Mouse (Mus musculus) cerebellum, postnatal 10 days (tissue): ENCODE data around the gene Mrps23.

Experiments
- DNase-seq, 2 experiments: peaks; one replicate each; pipeline ENCODE4 v3.0.0; 2021; ENCODE audit warnings: mixed read lengths in 2 of 2

Mrps23 gene

DNA sequence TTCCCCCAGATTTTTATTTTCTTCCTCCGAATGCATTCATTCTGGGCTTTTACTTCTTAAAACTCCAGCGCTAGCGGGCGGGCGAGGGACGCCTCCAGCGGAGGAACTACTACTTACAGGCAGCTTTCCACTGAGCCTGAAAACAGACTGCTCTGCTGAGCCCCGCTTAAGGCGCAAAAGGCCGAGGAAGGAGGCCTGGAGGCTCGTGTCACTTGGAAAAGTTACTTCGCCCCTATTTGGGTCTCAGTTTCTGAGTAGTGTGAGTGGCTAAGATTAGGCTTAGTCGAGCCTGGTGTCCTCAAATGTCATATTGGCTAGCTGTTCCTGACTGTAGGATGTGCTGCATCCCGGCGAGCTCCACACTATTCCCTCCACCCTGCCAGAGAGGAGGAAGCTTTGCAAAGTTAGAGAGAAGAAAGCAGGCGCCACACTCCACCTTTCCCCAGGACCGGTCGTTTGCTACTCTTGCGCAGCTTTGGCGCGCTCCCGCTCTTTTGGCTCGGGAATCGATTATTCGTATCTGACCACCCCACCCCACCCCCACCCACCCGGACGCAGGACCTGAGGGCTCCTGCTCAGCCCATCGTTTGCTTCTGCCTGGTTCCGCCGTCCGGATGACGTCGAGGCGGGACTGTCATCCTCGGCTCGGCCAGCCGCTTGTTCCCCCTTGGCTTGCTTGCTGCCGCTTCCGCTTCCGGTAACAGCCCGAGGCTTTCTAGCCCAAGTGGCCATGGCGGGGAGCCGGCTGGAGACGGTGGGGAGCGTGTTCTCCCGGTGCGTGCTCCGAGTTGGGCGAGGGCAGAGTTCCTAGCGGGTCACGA lies at the start of gene Mrps23:
TSS of gene Mrps23 (plus strand) at position 677 of the 821 bp plus-strand sequence.
- peak; percentile 94 to 95 for DNase-seq

GRCm38 (mm10) chr11:88154500-88154899 lies 49.7 kb upstream of the Mrps23 start:
- DNase-seq, result no peak

- DNase-seq, result peak; percentile 82 to 88
These were observed 48.7 kb upstream of the Mrps23 start for GRCm38 (mm10) chr11:88155451-88155850.

- DNase-seq, result no peak
These were observed 48.2 kb upstream of the Mrps23 start for GRCm38 (mm10) chr11:88155998-88156397.

DNA sequence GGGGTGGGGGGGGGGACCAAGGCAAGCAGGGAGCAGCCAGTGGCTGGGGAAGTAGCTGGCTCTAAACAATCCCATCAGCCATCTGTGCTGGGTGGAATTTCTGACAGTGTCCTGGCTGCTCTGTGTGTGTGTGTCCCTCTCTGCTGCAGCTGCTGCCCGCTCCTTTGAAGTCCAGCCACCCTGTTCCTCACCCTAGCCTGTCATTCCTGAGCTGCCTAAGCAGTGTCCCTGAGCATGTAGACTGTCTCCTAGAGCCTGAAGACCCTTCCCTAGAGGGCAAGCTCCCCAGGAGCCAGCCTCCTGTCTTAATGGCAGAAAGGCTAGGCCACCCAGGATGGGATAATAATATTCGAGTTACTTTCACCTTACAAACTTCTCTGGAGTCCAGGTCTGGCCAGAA lies 47.8 kb upstream of the Mrps23 start:
- DNase-seq, result no peak

GRCm38 (mm10) chr11:88158842-88159246 lies 45.3 kb upstream of the Mrps23 start:
- peak; percentile 76 to 79 for DNase-seq

DNA sequence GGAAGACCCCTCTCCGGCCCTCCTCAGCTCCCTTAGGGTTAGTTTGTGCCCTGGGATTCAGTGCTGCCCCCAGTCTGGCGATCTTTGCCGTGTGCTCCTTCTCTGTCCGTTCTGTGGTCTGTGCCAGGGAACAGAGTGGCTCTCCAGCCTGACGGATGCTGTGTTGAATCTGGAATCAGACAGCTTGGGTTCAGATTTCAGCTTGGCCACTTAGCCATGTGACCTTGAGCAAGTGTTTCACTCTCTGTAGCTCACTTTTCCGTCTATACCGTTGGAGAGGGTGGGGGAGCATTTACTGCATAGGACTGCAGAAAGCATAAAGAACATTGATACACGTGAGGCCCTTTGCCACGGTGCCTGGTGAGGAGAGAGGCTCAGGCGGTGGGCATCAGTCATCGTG lies 44.8 kb upstream of the Mrps23 start:
- peak in 1 of 2 experiments; percentile 46 for DNase-seq

GRCm38 (mm10) chr11:88160316-88160715 lies 43.9 kb upstream of the Mrps23 start:
- no peak for DNase-seq

DNA sequence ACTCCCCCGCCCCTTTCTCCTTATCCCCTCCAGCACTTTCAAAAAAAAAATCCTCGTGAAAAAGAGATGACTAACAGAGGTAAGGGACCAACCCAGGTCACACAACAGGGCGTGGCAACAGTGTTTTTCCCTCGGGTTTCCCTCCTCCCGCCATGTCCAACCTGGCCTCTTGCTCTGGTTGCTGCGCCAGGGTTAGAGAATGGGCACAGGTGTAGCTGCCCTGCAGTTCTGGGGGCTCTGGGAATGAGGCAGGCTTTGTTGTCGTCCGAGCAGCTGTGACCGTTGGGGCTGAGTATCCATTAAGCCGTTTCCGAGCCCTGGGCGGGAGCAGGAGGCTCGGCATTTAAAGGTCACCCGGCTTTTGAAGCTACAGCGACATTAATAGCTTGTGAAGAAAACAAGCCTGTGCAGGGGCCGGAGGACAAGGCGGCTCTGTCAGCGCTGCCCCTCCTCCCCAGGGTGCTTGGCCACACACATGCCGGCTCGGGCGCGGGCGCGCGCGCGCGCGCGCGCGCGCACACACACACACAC lies 43.1 kb upstream of the Mrps23 start:
- DNase-seq, result peak; percentile 79 to 80

GRCm38 (mm10) chr11:88161651-88162362 lies 42.4 kb upstream of the Mrps23 start:
- DNase-seq, result peak; percentile 95

DNA sequence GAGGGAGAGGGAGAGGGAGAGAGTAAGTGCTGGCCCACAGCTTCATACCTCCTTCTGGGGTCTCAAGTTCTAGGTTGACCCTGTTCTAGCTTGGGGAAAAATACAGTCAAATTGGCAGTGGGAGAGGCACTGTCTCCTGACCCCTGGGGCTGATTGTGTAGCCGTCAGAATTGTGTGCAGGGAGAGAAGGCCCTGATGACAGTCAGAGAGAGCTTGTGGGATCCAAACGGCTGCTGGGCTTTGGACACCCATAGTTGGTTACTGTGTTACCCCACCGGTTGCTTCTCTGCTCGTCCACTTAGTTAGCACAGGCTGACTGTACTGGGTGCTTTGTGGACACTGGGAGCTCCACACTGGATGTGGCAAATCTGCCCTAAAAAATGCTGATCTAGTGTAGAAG lies 41.4 kb upstream of the Mrps23 start:
- no peak for DNase-seq

DNA sequence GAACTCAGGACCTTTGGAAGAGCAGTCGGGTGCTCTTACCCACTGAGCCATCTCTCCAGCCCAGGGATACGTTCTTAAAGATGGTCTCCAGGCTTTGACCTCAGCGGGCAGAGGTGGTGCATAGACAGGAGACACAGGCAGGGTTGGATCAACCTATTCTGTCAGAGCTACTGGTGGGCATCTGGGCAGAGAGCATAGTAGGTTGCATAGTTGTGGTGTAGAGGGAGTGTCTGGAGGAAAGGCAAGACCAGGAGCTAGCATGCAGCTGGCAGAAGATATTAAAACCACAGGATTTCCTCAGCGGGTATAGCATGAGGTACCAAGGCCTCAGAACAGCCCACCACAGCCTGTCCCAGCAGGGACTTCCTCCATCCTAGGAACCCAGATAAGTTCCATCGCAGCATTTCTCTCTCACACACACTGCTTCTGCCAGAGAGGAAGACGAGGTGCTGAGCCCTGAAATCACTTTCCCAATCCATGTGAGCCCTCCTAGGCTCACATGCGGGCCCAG lies 39.9 kb upstream of the Mrps23 start:
- DNase-seq, result no peak

- peak; percentile 79 to 87 for DNase-seq
These were observed 39.3 kb upstream of the Mrps23 start for GRCm38 (mm10) chr11:88164801-88165377.

DNA sequence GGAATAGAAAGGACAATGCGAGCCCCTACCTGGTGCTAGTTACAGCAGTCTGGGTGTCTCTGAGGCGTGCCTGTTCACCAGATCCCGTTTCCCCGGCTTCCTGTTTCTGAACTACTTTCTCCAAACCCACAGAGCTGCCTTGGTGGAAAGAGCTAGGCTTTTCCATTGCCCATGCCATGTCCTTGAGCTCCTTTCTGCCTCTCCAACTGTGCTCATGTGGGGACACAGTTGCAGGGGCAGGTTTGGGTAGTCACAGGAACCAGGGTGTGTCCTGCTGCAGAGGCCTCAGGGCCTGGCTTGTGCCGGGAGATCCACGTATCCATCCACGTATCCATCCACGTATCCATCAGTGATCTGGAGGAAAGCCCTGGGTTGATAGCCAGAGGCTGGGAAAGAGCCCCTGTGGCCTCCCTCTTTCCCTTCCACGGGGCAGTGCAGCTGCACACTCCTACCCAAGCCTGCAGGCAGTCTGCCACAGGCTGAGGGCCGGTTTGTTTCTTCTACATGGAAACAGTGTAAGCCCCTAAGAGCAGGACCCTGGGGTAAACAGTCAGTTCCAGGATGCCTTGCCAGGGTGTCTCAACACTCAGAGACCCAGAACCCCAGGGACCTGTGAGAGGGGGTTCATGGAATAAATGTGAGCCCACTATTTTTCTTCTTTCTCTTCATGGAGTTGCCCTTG lies 38.4 kb upstream of the Mrps23 start:
- DNase-seq, result no peak

GRCm38 (mm10) chr11:88166471-88166870 lies 37.7 kb upstream of the Mrps23 start:
- DNase-seq, result no peak

DNA sequence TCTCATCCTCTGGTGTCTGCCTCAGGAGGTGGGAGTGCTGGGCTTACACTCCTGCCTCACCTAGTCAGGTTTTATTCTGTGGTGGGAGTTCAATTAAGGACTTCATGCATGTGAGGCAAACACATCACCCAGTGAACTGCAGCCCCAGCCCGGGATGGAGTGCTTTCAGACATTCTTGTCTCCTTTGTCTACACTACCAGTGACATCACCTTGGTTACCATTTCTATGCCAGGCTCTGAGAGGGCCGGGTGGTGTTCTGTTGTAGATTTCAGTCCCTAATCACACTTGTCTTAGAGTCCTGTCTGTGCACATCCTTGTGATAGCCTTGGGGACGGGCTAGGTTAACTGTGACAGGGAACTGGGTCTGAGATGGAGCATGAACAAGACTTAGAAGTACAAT lies 35.6 kb upstream of the Mrps23 start:
- DNase-seq, result no peak

DNA sequence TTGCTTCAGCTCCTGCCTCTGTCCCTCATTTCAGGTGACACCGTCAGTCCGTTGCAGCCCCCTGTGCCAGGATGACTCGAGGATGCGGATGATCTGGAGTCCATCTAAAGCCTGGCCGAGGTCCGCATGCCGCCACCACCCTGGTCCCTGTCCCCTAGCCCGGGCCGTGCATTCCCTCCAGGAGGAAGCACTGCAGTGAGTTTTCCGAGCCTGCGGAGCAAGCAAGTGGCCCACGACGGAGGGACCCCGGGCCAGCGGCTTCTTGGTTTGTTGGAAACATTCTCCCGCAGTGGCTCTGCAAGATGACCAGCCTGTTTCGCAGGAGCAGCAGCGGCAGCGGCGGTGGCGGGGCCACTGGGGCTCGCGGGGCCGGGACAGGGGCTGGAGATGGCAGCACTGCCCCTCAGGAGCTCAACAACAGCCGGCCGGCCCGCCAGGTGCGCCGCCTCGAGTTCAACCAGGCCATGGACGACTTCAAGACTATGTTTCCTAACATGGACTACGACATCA lies 34.6 kb upstream of the Mrps23 start:
- no peak for DNase-seq

DNA sequence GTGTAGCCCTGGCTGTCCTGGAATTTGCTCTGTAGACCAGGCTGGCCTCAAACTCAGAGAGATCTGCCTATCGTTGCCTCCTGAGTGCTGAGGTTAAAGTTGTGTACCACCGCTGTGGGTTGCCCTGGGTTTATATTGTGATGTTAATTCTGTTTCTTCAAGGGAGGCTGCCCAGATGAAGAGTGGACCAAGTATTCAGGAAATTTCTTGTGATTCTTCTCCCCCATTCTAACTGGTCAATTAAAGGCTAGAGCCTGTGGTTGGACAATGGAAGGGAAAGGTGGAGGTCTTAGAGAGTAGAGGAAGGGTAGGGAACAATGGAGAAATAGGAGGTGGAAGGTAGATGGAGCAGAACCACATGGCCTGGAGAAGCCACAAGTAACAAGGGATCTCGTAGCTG lies 33.6 kb upstream of the Mrps23 start:
- no peak for DNase-seq

DNA sequence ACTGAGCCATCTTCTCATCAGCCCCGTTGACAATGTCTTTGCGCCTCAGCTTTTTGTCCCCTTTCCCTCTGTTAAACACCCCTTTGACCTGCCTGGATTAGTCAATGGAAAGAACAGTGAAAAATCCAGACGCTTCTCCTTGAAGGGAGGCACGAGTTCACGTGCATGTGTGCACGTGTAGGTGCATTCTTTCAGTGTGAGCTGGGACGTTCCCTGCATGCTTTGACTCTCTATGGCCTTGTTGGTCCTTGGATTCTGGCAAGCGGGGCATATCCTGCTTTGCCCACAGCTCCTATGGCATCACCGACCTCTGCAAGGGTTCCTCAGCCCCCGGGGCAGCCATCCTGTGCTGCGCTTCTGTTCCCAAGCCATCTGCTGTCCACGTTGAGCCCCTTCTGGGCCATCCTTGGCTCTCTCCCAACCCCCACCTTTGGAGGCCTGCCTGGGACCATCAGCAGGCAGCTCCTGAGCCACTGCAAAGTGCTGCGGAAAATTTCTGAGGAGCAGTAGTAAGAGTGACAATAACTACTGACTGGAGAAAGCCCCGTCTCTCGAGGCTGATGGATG lies 32.2 kb upstream of the Mrps23 start:
- peak; percentile 78 to 85 for DNase-seq

DNA sequence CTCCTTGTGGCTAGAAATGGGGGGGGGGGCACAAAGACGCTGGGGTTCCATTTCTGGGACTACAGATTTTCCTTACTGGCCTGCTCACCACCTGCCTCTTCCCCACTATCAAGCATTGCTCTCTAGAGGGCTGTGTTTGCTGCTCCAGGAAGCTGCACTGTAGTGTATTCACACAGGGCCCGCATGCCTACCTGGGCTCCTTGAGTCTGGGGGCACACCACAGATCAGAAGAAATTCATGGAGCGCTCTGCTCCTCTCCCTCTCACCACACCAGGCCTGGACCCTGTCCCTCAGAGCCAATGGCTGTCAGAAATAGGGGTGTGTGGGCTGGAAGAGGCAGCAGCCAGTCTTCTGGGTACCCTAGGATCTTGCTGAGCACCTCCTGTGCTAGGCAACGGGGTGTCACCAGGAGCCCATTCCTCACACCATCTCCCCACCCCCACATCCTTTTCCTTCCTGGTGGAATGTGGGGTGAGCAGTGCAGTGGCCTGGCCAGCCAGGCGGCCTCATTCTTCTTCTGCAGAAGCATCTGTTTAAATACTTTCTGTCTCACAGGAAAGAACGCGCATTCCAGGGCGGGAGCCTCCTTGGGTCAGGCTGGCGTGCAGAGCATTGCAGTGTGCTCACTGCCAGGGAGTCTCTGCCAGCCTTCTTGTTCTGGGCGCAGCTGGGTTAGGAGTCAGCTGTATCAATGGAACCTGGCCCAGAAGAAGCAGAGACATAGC lies 31.4 kb upstream of the Mrps23 start:
- peak in 1 of 2 experiments; percentile 55 for DNase-seq

DNA sequence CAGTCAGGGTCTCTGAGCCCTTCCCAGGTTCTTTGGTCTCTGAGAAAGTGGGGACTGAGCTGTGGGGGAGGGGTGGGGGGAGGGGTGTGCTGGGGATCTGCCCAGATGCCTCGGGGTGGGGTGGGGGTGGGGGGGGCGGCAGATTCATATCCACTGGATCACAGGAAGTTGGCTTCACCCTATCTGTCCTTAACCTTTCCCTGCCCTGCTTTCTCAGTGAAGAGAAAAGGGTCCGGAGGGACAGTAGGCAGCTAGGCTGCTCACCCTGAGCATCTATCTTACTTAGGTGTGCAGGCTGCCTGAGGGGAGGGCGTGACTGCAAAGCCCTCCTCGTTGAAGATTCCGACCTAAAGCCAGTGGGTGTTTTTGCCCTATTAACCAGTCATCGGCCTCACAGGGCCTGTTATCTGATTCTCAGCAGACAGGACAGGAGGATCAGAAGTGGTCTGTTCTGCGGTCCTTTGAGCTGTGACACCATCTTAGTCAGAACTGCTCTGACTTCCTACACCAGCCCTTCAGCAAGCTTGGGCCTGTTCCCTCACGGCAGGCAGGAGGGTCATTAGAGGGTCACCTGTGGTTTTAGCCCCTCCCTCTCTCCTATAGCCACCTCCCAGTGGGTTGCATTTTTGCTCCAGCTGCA lies 30.7 kb upstream of the Mrps23 start:
- no peak for DNase-seq
